Mouse (Mus musculus) G1E (cell line): ENCODE data around the gene Gm36245. TPM values are rescaled to one million over a fixed set of nuclear protein-coding genes. Genes with fewer than 3 reads are reported as not detected.
"Not testable (repeated sequence)": the region's sequence is repeated elsewhere in the genome, so short reads cannot be mapped to it uniquely, and the experiment has no call there.

Experiments
- ATAC-seq: 2 replicates; pipeline ENCODE4 v1.8.0; 2016; ENCODE audit warnings: mild to moderate bottlenecking; ENCODE audit not compliant: insufficient number of reproducible peaks, poor library complexity, low FRiP score, severe bottlenecking; ENCODE audit errors: extremely low read depth
- DNase-seq: peaks from one replicate; pipeline ENCODE4 v3.0.0; 2012; ENCODE audit warnings: low spot score
- H3K27me3 ChIP-seq: 2 replicates; pipeline ENCODE4 v1.6.1; 2012; ENCODE audit warnings: mild to moderate bottlenecking, low read length, inconsistent platforms; ENCODE audit not compliant: insufficient read depth
- H3K36me3 ChIP-seq: replicated peaks from 2 replicates; pipeline ENCODE3; 2012; ENCODE audit warnings: mild to moderate bottlenecking, inconsistent platforms
- H3K4me1 ChIP-seq: 2 replicates; pipeline ENCODE4 v1.6.1; 2012; ENCODE audit warnings: low read depth, low read length, inconsistent platforms, mixed read lengths; ENCODE audit not compliant: insufficient read depth
- H3K4me3 ChIP-seq: 2 replicates; pipeline ENCODE4 v1.5.1; 2012; ENCODE audit warnings: low read depth, mild to moderate bottlenecking, inconsistent platforms, low read length, moderate library complexity, mixed read lengths
- H3K9me3 ChIP-seq: replicated peaks from 2 replicates; pipeline ENCODE4 v1.6.1; 2012; ENCODE audit warnings: inconsistent platforms
- CTCF ChIP-seq: IDR thresholded peaks from 2 replicates; pipeline ENCODE4 v1.5.1; 2012; ENCODE audit warnings: low read depth, low read length, inconsistent platforms, mixed read lengths
- GATA1 ChIP-seq: IDR thresholded peaks from 2 replicates; pipeline ENCODE4 v1.6.1; 2012; ENCODE audit warnings: borderline replicate concordance, low read length, inconsistent platforms, mixed read lengths
- GATA2 ChIP-seq: IDR thresholded peaks from 2 replicates; pipeline ENCODE4 v1.6.1; 2012; ENCODE audit warnings: low read depth, low read length, inconsistent platforms, borderline replicate concordance
- POLR2AphosphoS5 ChIP-seq: IDR thresholded peaks from 2 replicates; pipeline ENCODE4 v1.6.1; 2012; ENCODE audit warnings: low read depth, low read length, inconsistent platforms; ENCODE audit not compliant: insufficient replicate concordance
- TAL1 ChIP-seq: conservative IDR thresholded peaks from 2 replicates; pipeline ENCODE4 v1.6.1; 2012; ENCODE audit warnings: low read depth, low read length, inconsistent platforms, mixed read lengths
- polyA plus RNA-seq: library from polyadenylated mRNA; stranded (reverse); fragments of >175 nt; gene quantifications from 2 replicates; pipeline ENCODE4 v1.2.3, GENCODE M21; 2012
- total RNA-seq, 2 experiments: library from RNA; stranded (forward) in 1 of 2; stranded (reverse) in 1 of 2; fragments of 200-1000 nt in 1 of 2; fragments of >200 nt in 1 of 2; fragmentation: Nextera tagmentation in 1 of 2; gene quantifications; 2 replicates each; pipeline ENCODE4 v1.2.3; 2014 to 2017

Gene Gm36245
- total and polyA plus RNA-seq, 3 experiments, result not detected

- no peaks in the 10 kb centered on the region for H3K9me3 ChIP-seq
- no peak for TF ChIP-seq GATA1
- no peak for TF ChIP-seq TAL1
- TF ChIP-seq GATA2, result no peak
- TF ChIP-seq POLR2AphosphoS5, result no peak
- H3K36me3 ChIP-seq, result no peaks in the 10 kb centered on the region
- no peak overlapping the region for H3K4me3 ChIP-seq
- H3K27me3 ChIP-seq, result no peaks in the 10 kb centered on the region
- ATAC-seq (no peak), DNase-seq (no peak)
- no peaks in the 10 kb centered on the region for H3K4me1 ChIP-seq
These were observed 10.1 kb upstream of the Gm36245 start for GRCm38 (mm10) chr15:77588981-77589380.

DNA sequence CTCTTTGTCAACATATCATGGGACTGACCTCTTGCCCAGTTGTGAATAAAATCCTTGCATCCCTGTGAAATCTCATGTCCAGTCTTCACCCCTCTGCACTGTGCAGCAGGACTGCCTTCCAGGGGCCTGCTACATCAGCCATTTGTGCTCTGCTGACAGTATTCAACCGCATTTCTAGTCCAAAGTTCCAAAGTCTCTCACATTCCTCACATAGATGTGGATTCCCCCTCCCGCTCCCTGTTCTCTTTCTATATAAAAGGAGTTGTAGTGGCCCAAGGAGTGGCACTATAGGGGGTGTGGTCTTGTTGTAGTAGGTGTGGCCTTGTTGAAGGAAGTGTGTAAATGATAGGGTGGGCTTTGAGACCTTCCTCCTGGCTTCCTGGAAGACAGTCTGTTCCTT is 8.2 kb upstream of the Gm36245 start:
- no peak overlapping the region for H3K4me3 ChIP-seq
- H3K9me3 ChIP-seq, result no peaks in the 10 kb centered on the region
- no peaks in the 10 kb centered on the region for H3K36me3 ChIP-seq
- no peaks in the 10 kb centered on the region for H3K27me3 ChIP-seq
- DNase-seq (no peak), ATAC-seq (no peak)
- H3K4me1 ChIP-seq, result no peaks in the 10 kb centered on the region
- TF ChIP-seq GATA1 (no peak), POLR2AphosphoS5 (no peak), GATA2 (no peak), CTCF (no peak), TAL1 (no peak)

DNA sequence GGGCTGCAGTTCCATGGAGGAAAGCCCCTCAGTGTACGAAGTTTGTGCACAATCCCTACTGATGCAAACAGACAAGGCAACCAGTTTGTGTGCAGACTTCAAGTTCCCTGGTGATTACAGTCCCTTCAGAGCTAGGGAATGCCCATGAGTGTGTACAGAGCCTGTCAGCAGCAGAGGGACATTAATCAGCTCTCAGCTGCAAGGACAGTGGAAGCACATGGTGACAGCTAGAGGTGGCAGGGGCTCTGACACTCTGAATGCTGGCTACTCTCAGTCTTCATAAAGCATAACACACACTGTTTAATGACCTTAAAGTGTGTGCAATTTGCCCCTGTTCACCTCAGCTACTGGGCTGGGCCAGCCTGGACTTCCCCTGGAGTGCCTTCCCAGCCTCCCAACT is 5.5 kb upstream of the Gm36245 start:
- no peaks in the 10 kb centered on the region for H3K36me3 ChIP-seq
- DNase-seq, result no peak
- ATAC-seq, result no peak
- TF ChIP-seq CTCF (no peak), GATA1 (no peak), GATA2 (no peak), TAL1 (no peak), POLR2AphosphoS5 (no peak)
- H3K9me3 ChIP-seq, result no peaks in the 10 kb centered on the region
- H3K4me1 ChIP-seq, result no peaks in the 10 kb centered on the region
- H3K4me3 ChIP-seq, result no peak overlapping the region
- no peaks in the 10 kb centered on the region; the same call in 1 of the 2 replicates for H3K27me3 ChIP-seq

DNA sequence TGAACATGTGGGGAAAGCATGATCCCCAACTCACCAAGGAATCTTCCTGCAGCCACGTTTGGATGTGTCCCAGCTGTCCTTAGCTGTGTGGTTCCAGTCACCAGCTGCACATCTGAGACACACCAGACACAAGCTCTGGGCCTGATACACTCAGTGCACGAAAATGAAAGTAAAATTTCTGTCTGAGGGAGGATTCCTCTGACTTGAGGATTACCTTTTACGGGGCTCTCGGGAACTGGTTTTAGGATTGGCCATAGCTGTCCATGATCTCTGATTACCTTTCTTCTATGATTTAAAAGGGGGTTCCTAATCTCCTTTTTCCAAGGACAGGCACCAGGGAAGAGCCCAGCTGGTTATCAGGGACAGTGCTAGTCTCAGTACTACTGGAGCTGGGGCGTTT is 3.1 kb upstream of the Gm36245 start, which contains the start of gene Apol10b:
Apol10b (minus strand) TSS at position 165 of the 400 bp plus-strand sequence.
- TF ChIP-seq POLR2AphosphoS5, result no peak
- TF ChIP-seq TAL1, result no peak
- no peak for TF ChIP-seq GATA1
- TF ChIP-seq GATA2, result no peak
- no peak for TF ChIP-seq CTCF
- H3K4me1 ChIP-seq, result no peaks in the 10 kb centered on the region
- no peak for ATAC-seq
- no peak within 1 kb of the TSS for H3K4me3 ChIP-seq
- DNase-seq, result no peak
- H3K27me3 ChIP-seq, result no peaks in the 10 kb centered on the region; the same call in 1 of the 2 replicates
- H3K36me3 ChIP-seq, result no peaks in the 10 kb centered on the region
- no peaks in the 10 kb centered on the region for H3K9me3 ChIP-seq

GRCm38 (mm10) chr15:77598429-77598828 is 629 bp upstream of the Gm36245 start:
- no peak for ATAC-seq
- Histone ChIP-seq H3K27me3 (no peaks in the 10 kb centered on the region; the same call in 1 of the 2 replicates), H3K4me3 (no peak overlapping the region), H3K4me1 (no peaks in the 10 kb centered on the region), H3K9me3 (no peaks in the 10 kb centered on the region), H3K36me3 (no peaks in the 10 kb centered on the region)
- no peak for DNase-seq
- TF ChIP-seq CTCF, result no peak
- no peak for TF ChIP-seq GATA2
- TF ChIP-seq TAL1, result no peak
- no peak for TF ChIP-seq POLR2AphosphoS5
- no peak for TF ChIP-seq GATA1

DNA sequence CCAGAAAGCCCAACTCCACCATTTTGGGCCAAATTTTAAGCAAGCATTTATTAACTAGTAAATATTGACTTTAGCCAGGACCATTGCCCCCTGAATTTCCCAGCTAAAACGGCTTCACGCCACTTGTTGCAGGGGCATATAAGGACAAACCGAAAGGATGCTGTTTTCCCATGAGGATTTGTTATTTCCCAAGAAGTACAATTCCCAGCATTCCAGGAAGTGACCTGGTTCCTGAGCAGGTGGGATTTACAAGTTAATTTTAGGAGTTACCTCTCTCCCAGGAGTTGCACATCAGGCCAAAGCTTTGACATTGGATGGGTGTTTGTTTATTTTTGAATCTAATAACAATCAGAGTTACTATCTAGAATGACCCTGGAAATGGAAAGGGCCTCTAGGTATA is 7.0 kb downstream of the Gm36245 start:
- Histone ChIP-seq H3K36me3 (no peaks in the 10 kb centered on the region), H3K4me3 (no peak overlapping the region), H3K27me3 (no peaks in the 10 kb centered on the region), H3K4me1 (no peaks in the 10 kb centered on the region), H3K9me3 (no peaks in the 10 kb centered on the region)
- TF ChIP-seq CTCF (no peak), GATA2 (no peak), POLR2AphosphoS5 (no peak), GATA1 (no peak)
- ATAC-seq (no peak), DNase-seq (no peak)

- no peaks in the 10 kb centered on the region for H3K4me1 ChIP-seq
- ATAC-seq (no peak), DNase-seq (no peak)
- no peaks in the 10 kb centered on the region for H3K27me3 ChIP-seq
- no peaks in the 10 kb centered on the region for H3K9me3 ChIP-seq
- H3K4me3 ChIP-seq, result no peak overlapping the region
- no peak for TF ChIP-seq GATA2
- TF ChIP-seq GATA1, result no peak
- no peak for TF ChIP-seq POLR2AphosphoS5
- no peak for TF ChIP-seq CTCF
- TF ChIP-seq TAL1, result no peak
- H3K36me3 ChIP-seq, result no peaks in the 10 kb centered on the region
These were observed 25.7 kb downstream of the Gm36245 start for GRCm38 (mm10) chr15:77624710-77625109.

DNA sequence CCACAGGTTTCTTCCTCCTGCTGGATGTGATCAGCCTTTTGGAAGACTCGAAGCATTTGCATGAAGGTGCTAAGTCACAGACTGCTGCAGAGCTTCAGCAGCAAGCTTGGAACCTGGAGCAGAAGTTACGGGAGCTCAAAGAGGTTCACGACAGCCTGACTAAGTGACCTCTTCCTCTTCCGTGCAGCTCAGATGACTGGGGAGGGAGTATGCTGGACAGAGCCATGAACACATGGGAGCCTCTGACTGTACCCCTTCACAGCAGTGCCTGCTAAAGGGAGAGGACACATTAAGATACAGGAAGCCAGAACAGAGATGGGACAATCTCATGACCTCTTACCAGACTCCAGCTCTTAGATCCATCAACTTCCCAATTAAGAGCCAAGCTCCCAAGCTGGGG is 27.4 kb downstream of the Gm36245 start:
- not testable (repeated sequence) for H3K27me3 ChIP-seq, H3K36me3 ChIP-seq, H3K4me1 ChIP-seq, H3K4me3 ChIP-seq, ATAC-seq, DNase-seq, H3K9me3 ChIP-seq

DNA sequence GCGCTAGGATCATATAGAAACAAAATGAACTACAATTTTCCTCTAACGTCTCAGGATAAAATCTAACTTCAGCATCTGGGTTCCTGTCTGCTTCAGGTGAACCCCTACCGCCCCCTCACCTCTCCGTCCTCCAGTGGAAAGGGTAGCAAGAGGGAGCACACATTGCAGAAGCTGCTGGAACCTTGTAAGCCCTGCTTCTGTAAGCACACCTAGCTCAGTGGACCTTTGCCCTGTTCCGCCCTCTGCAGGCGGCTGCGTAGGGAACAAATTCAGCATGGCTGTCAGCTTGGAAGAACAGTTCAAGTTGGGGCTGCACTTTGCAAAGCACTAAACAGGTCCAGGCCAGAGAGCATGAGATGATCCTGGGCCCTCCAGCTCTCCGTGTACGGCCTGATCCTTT is 29.6 kb downstream of the Gm36245 start:
- H3K27me3 ChIP-seq, DNase-seq, H3K4me1 ChIP-seq, ATAC-seq, H3K36me3 ChIP-seq, H3K9me3 ChIP-seq, H3K4me3 ChIP-seq: not testable (repeated sequence)

DNA sequence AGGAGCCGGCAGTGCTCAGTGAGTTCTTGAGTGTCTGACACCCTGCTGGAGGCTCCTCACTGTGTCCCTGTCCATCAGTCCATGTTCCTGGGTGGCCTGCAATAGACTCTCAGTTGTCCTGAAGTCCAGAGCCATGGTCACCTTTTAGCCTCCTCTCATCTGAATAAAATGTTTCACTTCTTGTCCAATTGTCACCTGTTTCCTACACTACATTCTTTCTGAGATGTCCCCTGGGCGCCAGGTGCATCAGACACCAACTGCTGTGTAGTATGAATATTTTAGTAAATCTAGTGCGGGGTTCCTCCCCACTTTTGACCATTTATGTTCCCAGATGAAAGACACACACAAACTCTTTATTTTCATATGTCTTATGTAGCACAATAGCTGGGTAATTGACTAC is 30.8 kb downstream of the Gm36245 start:
- DNase-seq, H3K36me3 ChIP-seq, H3K4me1 ChIP-seq: not testable (repeated sequence)

More for the DNA sequence above, 30.8 kb downstream of the Gm36245 start:
- H3K4me3 ChIP-seq, ATAC-seq, H3K27me3 ChIP-seq, H3K9me3 ChIP-seq: not testable (repeated sequence)
